Mouse (Mus musculus): Measurements from ENCODE around the gene Gsk3b.

The Gsk3b gene

GRCm38 (mm10) chr16:38092598-38092997, 3.8 kb downstream of the Gsk3b start:
- no peak for TF ChIP-seq GATA4 (IDR thresholded peaks at IDR 0.05; ENCODE audit: insufficient replicate concordance, low read length)

- TF ChIP-seq GATA4 (IDR thresholded peaks at IDR 0.05; ENCODE audit: insufficient replicate concordance, low read length) = no peak
Observed at GRCm38 (mm10) chr16:38095181-38095851, 6.5 kb downstream of the Gsk3b start.

DNA sequence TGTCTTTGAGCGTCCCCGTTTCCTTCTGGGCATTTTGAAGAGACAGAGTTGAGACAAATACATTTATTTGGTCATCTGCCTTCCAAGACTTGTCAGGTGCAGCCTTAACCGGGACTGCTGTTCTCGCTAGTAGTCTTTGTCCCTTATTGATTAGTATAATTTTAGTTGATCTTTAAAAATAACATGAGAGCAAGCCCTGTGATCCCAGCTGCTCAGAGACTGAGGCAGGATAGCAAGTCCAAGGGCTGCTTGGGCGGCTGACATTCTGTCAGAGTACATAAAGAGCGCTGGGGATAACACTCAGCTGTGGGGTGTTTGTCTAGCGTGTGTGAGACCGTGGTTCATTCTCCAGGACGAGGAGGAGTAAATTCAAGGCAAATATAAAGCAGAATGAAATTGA, 8.7 kb downstream of the Gsk3b start:
- TF ChIP-seq GATA4 (IDR thresholded peaks at IDR 0.05; ENCODE audit: insufficient replicate concordance, low read length) = no peak

GRCm38 (mm10) chr16:38099325-38099724, 10.5 kb downstream of the Gsk3b start:
- no peak for TF ChIP-seq GATA4 (IDR thresholded peaks at IDR 0.05; ENCODE audit: insufficient replicate concordance, low read length)

GRCm38 (mm10) chr16:38100569-38100968, 11.8 kb downstream of the Gsk3b start:
- TF ChIP-seq GATA4 (IDR thresholded peaks at IDR 0.05; ENCODE audit: insufficient replicate concordance, low read length) = no peak

DNA sequence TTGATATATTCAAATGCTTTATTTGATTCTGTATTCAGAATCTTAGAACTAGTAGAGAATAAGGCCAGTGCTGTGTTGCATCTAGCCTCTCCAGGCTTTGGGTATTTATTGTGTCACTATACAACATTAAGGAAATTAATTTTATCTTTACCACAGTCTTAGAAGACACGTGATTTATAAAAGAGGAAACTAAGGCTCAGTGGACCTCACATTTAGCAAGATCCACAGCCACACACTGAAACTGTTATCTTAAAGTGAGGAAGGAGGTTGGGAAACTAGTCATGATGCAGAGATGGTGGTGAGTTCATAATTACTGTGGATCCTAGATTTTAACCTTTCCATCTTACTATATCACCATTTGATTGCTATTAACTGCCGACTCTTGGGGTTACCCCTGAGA, 16.7 kb downstream of the Gsk3b start:
- no peak for TF ChIP-seq GATA4 (IDR thresholded peaks at IDR 0.05; ENCODE audit: insufficient replicate concordance, low read length)

DNA sequence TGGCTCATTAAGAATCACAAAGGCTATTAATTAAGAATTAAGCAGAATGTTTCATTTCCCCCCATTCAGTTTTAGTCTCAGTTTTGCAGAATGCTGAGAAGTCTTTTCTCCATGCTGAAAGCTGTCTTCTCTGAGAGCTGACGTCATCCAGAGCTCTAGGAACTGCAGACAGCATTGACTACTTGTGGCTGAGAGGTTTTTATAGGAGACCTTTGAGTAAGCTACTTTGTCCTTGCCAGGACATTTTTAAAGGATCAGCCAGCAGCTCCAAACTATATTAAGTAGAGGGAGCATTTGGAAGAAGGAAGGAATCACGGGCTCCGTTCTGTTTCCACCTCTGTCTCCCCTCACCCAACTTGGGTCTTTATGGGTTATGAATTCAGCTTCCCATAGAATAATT, 17.7 kb downstream of the Gsk3b start:
- TF ChIP-seq GATA4 (IDR thresholded peaks at IDR 0.05; ENCODE audit: insufficient replicate concordance, low read length) = no peak

GRCm38 (mm10) chr16:38110001-38110400, 21.2 kb downstream of the Gsk3b start:
- no peak for TF ChIP-seq GATA4 (IDR thresholded peaks at IDR 0.05; ENCODE audit: insufficient replicate concordance, low read length)

DNA sequence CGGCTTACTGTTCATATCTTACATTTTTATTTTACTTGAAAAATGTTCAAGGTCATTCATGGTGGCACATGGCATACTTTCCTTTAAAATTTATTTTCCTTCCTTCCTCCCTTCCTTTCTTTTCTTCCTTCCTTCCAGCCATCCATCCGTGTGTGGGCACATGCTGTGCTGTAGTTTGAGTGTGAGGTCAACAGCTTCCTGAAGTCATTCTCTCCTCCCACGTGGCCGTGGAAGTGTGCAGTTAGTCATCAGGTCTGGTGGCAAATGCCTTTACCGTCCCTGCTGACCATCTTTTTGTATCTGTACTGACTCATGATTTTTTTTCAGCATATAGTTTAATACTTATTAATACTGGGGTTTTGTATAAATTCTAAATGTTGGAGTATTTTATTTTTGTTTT, 21.8 kb downstream of the Gsk3b start:
- TF ChIP-seq GATA4 (IDR thresholded peaks at IDR 0.05; ENCODE audit: insufficient replicate concordance, low read length) = no peak

DNA sequence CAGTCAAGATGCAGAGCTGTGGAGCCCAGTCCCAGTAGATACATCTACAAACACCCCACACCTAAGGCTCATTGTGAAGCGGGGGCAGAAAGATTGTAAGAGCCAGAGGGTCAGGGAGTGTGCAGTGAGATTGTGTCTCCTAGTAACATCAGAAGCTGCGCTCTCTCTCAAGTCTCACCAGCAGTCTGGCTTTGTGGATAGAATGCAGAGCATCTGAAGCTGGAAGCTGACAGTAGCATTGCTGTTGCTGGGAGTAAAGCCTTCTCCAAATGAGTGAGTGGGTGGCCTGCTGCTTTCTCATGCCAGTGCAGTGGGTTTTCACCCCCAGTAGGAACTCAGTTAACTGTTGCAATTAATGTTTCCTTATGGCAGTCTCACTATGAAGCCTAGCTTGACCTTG, 25.3 kb downstream of the Gsk3b start:
- TF ChIP-seq GATA4 (IDR thresholded peaks at IDR 0.05; ENCODE audit: insufficient replicate concordance, low read length) = no peak

DNA sequence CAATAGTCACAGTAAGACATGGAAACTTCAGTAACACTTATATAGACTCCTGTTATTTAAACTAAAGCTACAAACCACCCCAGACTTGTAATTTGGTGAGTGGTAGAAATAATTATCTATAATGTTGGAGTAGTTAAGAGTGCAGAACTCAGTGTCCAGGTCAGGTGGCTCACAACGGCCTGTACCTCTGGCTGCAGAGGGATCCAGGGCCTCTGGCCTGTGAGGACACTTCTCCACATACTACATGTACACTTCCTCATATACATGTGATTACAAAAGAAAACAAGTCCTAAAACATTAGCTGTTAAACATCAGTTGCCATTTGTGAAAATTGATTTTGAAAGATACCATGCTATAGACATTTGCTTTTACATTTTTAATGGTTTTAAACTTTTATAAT, 29.9 kb downstream of the Gsk3b start:
- TF ChIP-seq GATA4 (IDR thresholded peaks at IDR 0.05; ENCODE audit: insufficient replicate concordance, low read length) = no peak

- no peak for TF ChIP-seq GATA4 (IDR thresholded peaks at IDR 0.05; ENCODE audit: insufficient replicate concordance, low read length)
Observed at GRCm38 (mm10) chr16:38119286-38119685, 30.5 kb downstream of the Gsk3b start.

DNA sequence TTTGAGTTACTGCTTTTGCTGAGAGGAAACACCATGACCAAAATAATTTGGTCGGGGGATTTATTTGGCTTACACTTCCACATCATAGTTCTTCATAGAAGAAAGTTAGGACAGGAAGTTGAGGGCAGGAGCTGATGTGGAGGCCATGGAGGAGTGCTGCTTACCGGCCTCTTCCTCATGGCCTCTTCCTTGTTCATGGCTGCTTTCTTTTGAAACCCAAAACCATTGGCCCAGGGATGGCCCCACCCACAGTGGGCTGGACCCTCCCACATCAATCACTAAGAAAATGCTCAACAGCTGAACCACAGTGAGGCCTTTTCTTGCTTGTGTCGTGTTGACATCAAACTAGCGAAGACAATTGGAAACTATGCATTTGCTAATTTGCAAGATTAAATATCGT, 40.4 kb downstream of the Gsk3b start:
- no peak for TF ChIP-seq GATA4 (IDR thresholded peaks at IDR 0.05; ENCODE audit: insufficient replicate concordance, low read length)

DNA sequence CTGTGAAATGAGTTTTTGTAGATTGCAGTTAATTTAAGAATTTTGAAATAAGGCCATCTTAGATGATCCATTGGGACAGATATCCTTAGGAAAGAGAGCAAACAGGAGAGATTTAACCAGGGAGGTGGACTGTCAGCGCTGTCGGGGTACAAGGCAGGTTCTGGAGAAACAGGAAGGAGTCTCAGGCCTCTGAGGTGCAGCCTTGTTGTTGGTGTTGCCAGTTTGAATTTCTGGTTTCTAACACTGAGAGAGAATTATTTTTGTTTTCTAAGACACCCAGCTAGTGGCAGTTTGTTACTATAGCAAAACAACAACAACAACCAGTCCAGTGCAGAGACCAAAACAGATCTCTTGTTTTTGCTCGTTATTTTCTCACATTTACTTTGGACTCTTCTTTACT, 42.2 kb downstream of the Gsk3b start:
- no peak for TF ChIP-seq GATA4 (IDR thresholded peaks at IDR 0.05; ENCODE audit: insufficient replicate concordance, low read length)

- TF ChIP-seq GATA4 (IDR thresholded peaks at IDR 0.05; ENCODE audit: insufficient replicate concordance, low read length) = no peak
Observed at GRCm38 (mm10) chr16:38131756-38132155, 43.0 kb downstream of the Gsk3b start.

GRCm38 (mm10) chr16:38132210-38132609, 43.4 kb downstream of the Gsk3b start:
- TF ChIP-seq GATA4 (IDR thresholded peaks at IDR 0.05; ENCODE audit: insufficient replicate concordance, low read length) = no peak

GRCm38 (mm10) chr16:38137296-38137695, 48.5 kb downstream of the Gsk3b start:
- TF ChIP-seq GATA4 (IDR thresholded peaks at IDR 0.05; ENCODE audit: insufficient replicate concordance, low read length) = no peak
